Mouse (Mus musculus): Measurements from ENCODE around the gene Sag. TPM values are rescaled to one million over a fixed set of nuclear protein-coding genes. Genes with fewer than 3 reads are reported as not detected.
A peak's percentile ranks its signal among the peaks of the same experiment; 100 is the strongest.

Sag gene
- polyA plus RNA-seq, 2 experiments = 1.0 to 2.1 TPM

DNA sequence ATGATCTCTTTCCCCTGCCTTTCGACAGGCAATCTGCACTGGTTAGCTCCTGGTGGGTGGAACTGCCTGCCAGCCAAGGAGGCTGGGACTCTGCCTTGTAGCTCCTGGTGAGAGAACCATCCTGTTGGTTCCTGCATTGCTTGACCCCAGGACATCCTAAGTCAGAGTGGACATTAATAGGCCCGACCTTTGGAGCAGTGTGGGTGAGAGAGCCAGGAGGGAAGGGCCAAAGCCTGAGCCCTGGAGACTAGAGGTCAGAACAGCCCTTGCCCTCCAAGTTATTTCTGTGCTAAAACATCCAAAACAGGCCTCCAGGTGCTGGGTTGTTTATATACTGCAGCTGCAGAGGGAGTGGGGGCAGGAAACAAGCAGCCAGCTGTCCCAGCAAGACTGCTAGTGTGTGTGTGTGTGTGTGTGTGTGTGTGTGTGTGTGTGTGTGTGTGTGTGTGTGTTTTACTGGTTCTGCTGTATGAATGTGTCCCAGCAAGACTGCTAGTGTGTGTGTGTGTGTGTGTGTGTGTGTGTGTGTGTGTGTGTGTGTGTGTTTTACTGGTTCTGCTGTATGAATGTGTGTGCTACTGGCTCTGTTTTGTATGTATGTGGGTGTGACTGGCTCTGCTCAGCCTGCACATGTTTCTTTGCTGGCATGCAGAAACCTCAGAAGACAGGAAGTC, 43.5 kb downstream of the Sag start:
- H3K9ac ChIP-seq (ENCODE audit: low read depth, low read length, severe bottlenecking) = no peak overlapping the region
- no peak overlapping the region for H3K4me2 ChIP-seq (replicated peaks; ENCODE audit: low read depth, low read length, severe bottlenecking)
- H3K4me3 ChIP-seq (replicated peaks; ENCODE audit: low read length) = no peak overlapping the region
- peaks cover 17% of the 10 kb centered on the region for H3K4me1 ChIP-seq (ENCODE audit: control insufficient read depth, insufficient read depth, low read length)
- no peaks in the 10 kb centered on the region for H3K9me3 ChIP-seq (ENCODE audit: control insufficient read depth, low read length)
- no peaks in the 10 kb centered on the region for H3K36me3 ChIP-seq (ENCODE audit: control insufficient read depth, insufficient read depth, low read length)
- H3K27me3 ChIP-seq (ENCODE audit: control insufficient read depth, insufficient read depth, low read length) = no peaks in the 10 kb centered on the region
- 4% methylated on average over 2 of the region's 2 CpGs for WGBS
- no peak for TF ChIP-seq POLR2A (IDR thresholded peaks at IDR 0.05; ENCODE audit: borderline replicate concordance, extremely low read depth, insufficient read depth, insufficient read length)
- H3K27ac ChIP-seq (replicated peaks; ENCODE audit: low read depth, low read length) = peak overlapping the region; percentile 48
- DNase-seq (ENCODE audit: low spot score) (peak; percentile 56), ATAC-seq (ENCODE audit: low FRiP score, low read depth) (peak; percentile 78)

DNA sequence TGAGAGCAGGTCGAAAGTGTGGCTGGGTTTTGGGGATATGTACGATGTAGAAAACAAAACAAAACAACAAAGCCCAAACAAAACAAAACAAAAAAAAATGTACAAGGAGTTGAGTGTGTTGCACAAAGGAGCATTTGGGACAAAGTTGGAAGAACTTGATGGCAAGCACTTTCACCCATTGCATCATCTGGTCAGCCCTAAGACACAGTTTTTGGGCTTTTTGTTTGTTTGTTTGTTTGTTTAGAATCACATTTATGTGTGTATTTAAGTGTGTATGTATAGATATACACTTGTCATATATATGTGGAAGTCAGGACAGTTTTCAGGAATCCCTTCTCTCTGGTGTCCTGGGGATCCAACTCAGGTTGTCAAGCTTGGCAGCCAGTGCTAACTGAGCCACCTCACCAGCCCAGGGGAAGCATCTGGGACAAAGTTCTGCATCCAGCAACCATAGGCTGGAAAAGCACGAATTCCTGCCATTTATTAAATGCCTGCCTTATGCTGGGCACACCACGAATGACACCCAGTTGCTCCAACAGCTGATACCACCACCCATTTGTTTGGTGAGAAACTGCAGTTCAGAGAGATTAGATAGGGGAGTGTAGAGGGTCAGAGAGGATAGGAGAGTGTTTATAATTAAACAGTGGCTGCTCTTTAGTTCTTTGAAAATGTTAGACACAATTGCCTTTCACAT, 44.1 kb downstream of the Sag start:
- Histone ChIP-seq H3K9ac (ENCODE audit: low read depth, low read length, severe bottlenecking) (no peak overlapping the region), H3K4me1 (ENCODE audit: control insufficient read depth, insufficient read depth, low read length) (peaks cover 21% of the 10 kb centered on the region), H3K9me3 (ENCODE audit: control insufficient read depth, low read length) (no peaks in the 10 kb centered on the region), H3K4me3 (replicated peaks; ENCODE audit: low read length) (no peak overlapping the region), H3K27me3 (ENCODE audit: control insufficient read depth, insufficient read depth, low read length) (no peaks in the 10 kb centered on the region), H3K36me3 (ENCODE audit: control insufficient read depth, insufficient read depth, low read length) (no peaks in the 10 kb centered on the region), H3K27ac (replicated peaks; ENCODE audit: low read depth, low read length) (peak overlapping the region; percentile 48; the same call in 1 of the 2 replicates), H3K4me2 (replicated peaks; ENCODE audit: low read depth, low read length, severe bottlenecking) (no peak overlapping the region)
- no peak for DNase-seq (ENCODE audit: low spot score)
- TF ChIP-seq POLR2A (IDR thresholded peaks at IDR 0.05; ENCODE audit: borderline replicate concordance, extremely low read depth, insufficient read depth, insufficient read length) = no peak
- ATAC-seq (ENCODE audit: low FRiP score, low read depth) = no peak
- 20% methylated on average over 4 of the region's 4 CpGs for WGBS

DNA sequence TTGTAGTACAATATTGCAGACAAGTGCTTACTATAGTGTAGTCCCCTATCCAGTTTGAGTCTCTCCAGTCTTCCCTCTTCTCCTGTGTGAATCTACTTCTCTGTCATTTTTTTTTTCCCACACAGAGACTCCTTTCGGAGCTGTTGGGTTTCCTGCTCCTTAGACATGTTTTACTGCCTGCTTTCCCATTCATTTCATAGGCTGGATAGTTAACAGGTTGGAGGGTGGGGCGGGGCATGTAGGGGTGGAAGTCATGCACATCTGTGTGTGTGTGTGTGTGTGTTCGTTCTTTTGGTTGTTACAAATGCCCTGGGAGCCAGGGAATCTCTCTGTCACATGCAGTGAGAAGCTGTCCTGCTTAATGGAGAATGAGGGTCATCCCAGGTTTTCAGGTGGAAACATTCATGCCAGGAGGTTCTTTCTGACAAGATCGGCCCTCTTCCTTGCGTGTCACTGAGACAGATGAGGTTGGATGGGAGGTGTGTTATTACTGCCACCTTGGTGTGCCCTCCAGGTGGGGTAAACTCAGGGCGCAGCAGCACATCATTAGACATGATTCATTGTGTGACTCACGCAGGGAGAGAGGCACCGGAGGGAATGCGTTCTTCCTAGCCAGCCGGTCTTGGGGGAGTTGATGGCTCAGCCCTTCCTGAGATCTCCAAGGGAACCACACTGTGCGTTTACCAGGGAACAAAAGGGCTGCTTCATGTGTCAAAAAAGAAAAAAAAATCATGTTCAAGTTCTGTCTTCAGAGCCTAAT, 44.9 kb downstream of the Sag start:
- Histone ChIP-seq H3K4me1 (ENCODE audit: control insufficient read depth, insufficient read depth, low read length) (peaks cover 22% of the 10 kb centered on the region), H3K4me2 (replicated peaks; ENCODE audit: low read depth, low read length, severe bottlenecking) (no peak overlapping the region), H3K9me3 (ENCODE audit: control insufficient read depth, low read length) (no peaks in the 10 kb centered on the region), H3K9ac (ENCODE audit: low read depth, low read length, severe bottlenecking) (no peak overlapping the region), H3K4me3 (replicated peaks; ENCODE audit: low read length) (no peak overlapping the region), H3K27me3 (ENCODE audit: control insufficient read depth, insufficient read depth, low read length) (no peaks in the 10 kb centered on the region), H3K27ac (replicated peaks; ENCODE audit: low read depth, low read length) (no peak overlapping the region), H3K36me3 (ENCODE audit: control insufficient read depth, insufficient read depth, low read length) (no peaks in the 10 kb centered on the region)
- no peak for ATAC-seq (ENCODE audit: low FRiP score, low read depth)
- 38% methylated on average over 11 of the region's 11 CpGs for WGBS
- no peak for DNase-seq (ENCODE audit: low spot score)
- no peak for TF ChIP-seq POLR2A (IDR thresholded peaks at IDR 0.05; ENCODE audit: borderline replicate concordance, extremely low read depth, insufficient read depth, insufficient read length)

DNA sequence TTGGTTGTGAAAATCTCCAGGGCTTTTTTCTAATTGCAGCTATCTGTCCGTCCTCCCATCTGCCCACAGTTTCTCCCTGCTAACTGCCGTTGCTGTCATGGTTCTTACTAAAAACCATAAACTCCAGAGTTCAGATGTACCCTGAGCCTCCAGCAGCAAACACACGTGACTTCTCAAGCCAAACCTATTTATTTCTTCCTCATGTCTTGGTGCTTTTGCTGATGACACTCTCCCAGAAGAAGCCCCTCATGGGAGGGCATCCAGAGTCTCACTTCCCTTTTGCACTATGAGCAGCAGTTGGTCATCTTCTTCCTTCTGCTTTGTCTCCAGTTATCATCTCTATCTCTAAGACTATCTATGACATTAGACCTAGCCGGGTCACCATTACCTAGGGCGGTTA, 45.8 kb downstream of the Sag start:
- Histone ChIP-seq H3K36me3 (ENCODE audit: control insufficient read depth, insufficient read depth, low read length) (no peaks in the 10 kb centered on the region), H3K27ac (replicated peaks; ENCODE audit: low read depth, low read length) (no peak overlapping the region), H3K4me1 (ENCODE audit: control insufficient read depth, insufficient read depth, low read length) (peaks cover 25% of the 10 kb centered on the region), H3K9ac (ENCODE audit: low read depth, low read length, severe bottlenecking) (no peak overlapping the region), H3K4me2 (replicated peaks; ENCODE audit: low read depth, low read length, severe bottlenecking) (no peak overlapping the region), H3K27me3 (ENCODE audit: control insufficient read depth, insufficient read depth, low read length) (no peaks in the 10 kb centered on the region), H3K4me3 (replicated peaks; ENCODE audit: low read length) (no peak overlapping the region), H3K9me3 (ENCODE audit: control insufficient read depth, low read length) (no peaks in the 10 kb centered on the region)
- ATAC-seq (ENCODE audit: low FRiP score, low read depth) (no peak), DNase-seq (ENCODE audit: low spot score) (no peak)
- 55% methylated on average over 5 of the region's 5 CpGs for WGBS
- no peak for TF ChIP-seq POLR2A (IDR thresholded peaks at IDR 0.05; ENCODE audit: borderline replicate concordance, extremely low read depth, insufficient read depth, insufficient read length)

DNA sequence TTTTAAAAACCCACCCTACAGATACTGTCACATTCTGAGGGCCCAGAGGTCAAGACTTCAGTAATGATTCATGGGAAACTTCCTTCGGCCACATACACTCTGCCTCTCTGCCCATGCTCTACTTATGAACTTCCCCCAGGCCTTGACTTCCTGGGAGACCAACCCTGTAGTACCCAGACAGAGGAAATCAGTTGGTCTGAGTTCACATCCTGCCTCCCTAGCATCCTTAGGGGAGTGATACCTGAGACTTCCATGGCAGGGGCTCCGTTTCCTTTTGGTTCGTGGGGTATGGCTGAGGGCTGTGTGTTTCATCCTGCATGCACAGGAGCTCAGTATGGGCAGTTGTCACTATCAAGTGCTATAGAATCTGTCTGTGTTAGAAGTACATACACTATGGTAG, 47.9 kb downstream of the Sag start:
- Histone ChIP-seq H3K9me3 (ENCODE audit: control insufficient read depth, low read length) (no peaks in the 10 kb centered on the region), H3K4me1 (ENCODE audit: control insufficient read depth, insufficient read depth, low read length) (peaks cover 37% of the 10 kb centered on the region), H3K27ac (replicated peaks; ENCODE audit: low read depth, low read length) (no peak overlapping the region), H3K4me3 (replicated peaks; ENCODE audit: low read length) (no peak overlapping the region), H3K36me3 (ENCODE audit: control insufficient read depth, insufficient read depth, low read length) (no peaks in the 10 kb centered on the region), H3K9ac (ENCODE audit: low read depth, low read length, severe bottlenecking) (no peak overlapping the region), H3K27me3 (ENCODE audit: control insufficient read depth, insufficient read depth, low read length) (no peaks in the 10 kb centered on the region), H3K4me2 (replicated peaks; ENCODE audit: low read depth, low read length, severe bottlenecking) (no peak overlapping the region)
- DNase-seq (ENCODE audit: low spot score) (no peak), ATAC-seq (ENCODE audit: low FRiP score, low read depth) (no peak)
- TF ChIP-seq POLR2A (IDR thresholded peaks at IDR 0.05; ENCODE audit: borderline replicate concordance, extremely low read depth, insufficient read depth, insufficient read length) = no peak
- WGBS = 90% methylated on average over 3 of the region's 3 CpGs

Data from limb, embryonic 14.5 days (tissue).